Mouse (Mus musculus) testis, adult 2 months (tissue): Measurements from ENCODE around the gene Mapkbp1.

Source experiments
- CTCF ChIP-seq: fragments of 200-500 bp; IDR thresholded peaks from 2 replicates; pipeline ENCODE4 v1.5.1; 2012; ENCODE audit warnings: low read depth, mild to moderate bottlenecking, inconsistent platforms, low read length, moderate library complexity; ENCODE audit not compliant: control insufficient read depth, insufficient read depth, insufficient replicate concordance
- POLR2A ChIP-seq: fragments of 200-500 bp; IDR thresholded peaks from 2 replicates; pipeline ENCODE4 v1.6.1; 2012; ENCODE audit warnings: low read depth, mild to moderate bottlenecking, inconsistent platforms, low read length, moderate library complexity; ENCODE audit not compliant: control insufficient read depth

DNA sequence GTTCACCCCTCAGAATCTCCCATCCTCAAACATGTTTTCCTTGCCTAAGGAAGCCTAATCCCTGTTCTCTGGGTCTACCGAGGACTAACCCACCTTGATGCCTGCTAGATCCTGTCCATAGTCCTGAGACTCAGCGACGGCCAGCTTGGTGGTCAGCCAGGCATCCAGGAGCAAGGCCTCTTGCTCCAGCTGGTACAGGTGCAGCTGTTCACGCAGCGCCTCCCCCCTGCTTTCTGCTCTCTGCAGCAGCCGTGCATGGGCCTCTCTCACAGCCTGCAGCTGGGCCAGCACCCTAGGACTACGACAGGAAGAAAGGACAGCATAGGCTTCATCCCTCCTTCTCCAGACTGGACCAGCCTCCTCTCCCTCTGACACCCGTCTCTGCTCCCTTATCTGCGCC, 75.7 kb downstream of the Mapkbp1 start:
- no peak for TF ChIP-seq CTCF
- TF ChIP-seq POLR2A: no peak
